Mouse (Mus musculus): ENCODE measurements around the gene Pex5. TPM values are rescaled to one million over a fixed set of nuclear protein-coding genes. Genes with fewer than 3 reads are reported as not detected.

Pex5 gene
- total RNA-seq, 2 experiments from 2014 or later: 40.9 to 41.0 TPM

DNA sequence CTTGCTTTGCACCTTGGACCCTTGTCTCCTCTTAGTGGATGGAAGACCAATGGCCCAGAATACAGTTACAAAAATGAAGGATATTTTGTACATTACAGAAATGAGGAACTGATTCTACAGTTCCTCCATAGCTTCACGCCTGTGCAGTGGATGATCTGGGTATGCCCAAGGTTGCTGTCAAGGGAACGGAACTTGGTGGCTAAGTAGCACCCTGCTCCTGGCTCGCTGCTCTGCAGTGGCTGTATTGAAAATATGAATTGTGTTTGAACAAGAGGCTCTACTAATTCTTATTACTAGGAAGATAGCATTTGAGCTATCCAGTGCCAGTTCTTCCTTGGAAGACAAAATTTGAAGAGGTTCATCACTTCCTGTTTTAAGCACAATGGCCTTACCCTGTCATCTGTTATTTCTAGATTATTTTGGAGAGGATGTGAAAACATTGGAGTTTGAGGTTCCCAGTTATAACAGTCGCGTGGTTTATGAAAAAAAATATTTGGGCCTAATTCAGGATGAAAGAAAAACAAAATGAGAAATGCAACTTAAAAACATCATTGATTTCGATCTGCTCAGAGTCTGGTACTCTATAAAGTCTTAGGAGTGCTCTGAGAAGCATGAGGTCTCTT, 41.2 kb downstream of the Pex5 start:
- no peak for DNase-seq (ENCODE audit: low spot score in 2 of 2)

DNA sequence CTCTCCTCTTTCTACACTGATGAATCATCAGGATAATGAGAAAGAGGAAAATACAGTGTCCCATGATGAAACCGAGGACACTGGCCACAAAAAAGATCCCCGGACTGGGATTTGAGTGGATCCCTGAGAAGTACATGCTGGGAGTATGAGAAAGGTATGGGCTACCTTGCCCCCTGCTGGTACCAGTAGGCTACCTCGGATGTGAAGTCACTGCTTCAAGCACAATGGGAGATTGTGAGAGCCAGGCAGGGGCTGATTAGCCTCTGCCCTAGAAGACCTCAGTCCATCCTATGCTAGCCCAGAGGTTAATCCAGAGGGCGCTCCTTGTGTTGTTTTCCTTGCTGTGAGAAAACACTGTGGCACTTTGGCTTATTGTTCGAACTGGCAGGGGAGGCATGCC, 50.5 kb downstream of the Pex5 start:
- DNase-seq (ENCODE audit: low spot score in 2 of 2): no peak

DNA sequence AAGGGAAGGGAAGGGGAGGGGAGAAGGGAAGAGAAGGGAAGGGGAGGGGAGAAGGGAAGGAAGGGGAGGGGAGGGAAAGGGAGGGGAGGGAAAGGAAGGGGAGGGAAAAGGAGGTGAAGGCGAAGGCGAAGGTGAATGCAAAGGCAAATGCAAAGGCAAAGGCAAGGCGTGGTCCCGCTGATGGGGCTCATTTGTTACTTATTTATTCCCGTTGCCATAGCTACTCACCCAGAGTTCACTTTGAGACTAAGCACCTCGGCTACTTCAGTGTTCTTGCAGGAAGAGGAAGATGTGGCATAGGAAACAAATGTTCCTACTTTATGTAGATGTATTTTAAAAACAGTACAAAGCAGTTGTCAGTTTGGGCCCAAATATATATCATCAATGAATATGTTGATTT, 54.3 kb downstream of the Pex5 start:
- DNase-seq (ENCODE audit: low spot score in 2 of 2): no peak

DNA sequence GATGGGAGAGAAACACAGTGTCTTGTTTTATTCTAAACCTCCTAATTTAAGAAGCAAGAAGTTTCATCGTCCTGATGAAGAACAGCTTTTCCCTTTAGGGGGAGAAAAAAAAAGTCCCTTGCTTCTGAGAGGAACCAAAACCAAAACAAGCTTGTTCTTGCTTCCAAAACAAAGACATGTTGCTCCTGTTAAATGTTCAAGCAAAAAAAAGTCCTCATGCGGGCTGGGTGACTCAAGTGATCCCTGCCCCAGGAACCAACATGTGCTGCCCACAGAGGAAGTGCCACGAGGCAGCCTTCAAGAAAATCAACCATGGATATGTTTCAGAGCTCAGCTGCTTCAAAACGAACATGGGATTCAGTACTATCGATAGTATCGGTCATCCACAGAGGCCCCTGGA, 55.9 kb downstream of the Pex5 start:
- no peak for DNase-seq (ENCODE audit: low spot score in 2 of 2)

DNA sequence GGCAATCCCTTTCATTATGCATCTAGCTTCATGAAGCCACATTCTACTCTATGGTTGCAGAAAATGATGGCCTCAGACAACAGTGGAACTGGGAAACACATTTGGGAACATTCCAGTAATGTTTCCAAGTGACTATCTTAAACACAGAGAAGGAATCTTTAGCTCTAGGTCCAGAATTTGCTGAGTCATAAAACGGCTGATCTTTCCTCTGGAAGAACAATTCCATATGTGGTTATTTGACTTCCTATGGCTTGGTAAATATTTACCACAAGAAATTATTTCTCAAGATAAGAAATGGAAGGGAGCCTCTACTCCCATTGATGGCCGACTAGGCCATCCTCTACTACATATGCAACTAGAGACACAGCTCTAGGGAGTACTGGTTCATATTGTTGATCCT, 61.6 kb downstream of the Pex5 start:
- DNase-seq (ENCODE audit: low spot score in 2 of 2): no peak

Other genes with a start within 250 kb of the Pex5 start
- not detected for gene Vmn2r27, start 183.2 kb downstream of the Pex5 start, total RNA-seq (2021)
- 10 to 100 TPM; 12.7 to 14.1 TPM for gene Cd163, start 110.4 kb downstream of the Pex5 start, total RNA-seq (2021)
- 1 to 10 TPM; 1.2 to 1.4 TPM for gene Clstn3, start 49.7 kb upstream of the Pex5 start, total RNA-seq (2021)
- 1 to 10 TPM; 1.3 to 1.6 TPM for gene C1rl, start 78.0 kb upstream of the Pex5 start, total RNA-seq (2021)
- 10 to 100 TPM; 11.8 to 14.8 TPM for gene C1ra, start 97.3 kb upstream of the Pex5 start, total RNA-seq (2021)
- 10 to 100 TPM; 41.1 to 44.1 TPM for gene C1s1, start 127.3 kb upstream of the Pex5 start, total RNA-seq (2021)
- gene C1rb, start 155.2 kb upstream of the Pex5 start, total RNA-seq (2021): 1 to 10 TPM; 1.3 to 1.7 TPM
- gene C1s2, start 221.0 kb upstream of the Pex5 start, total RNA-seq (2021): under 1 TPM; 0.86 to 0.98 TPM
- gene Lpcat3, start 248.0 kb upstream of the Pex5 start, total RNA-seq (2021): 10 to 100 TPM; 37.9 to 43.1 TPM